Mouse (Mus musculus) embryo, embryonic 10 days (tissue): ENCODE measurements around the gene Mfsd10.
"Not testable (repeated sequence)": the region's sequence is repeated elsewhere in the genome, so short reads cannot be mapped to it uniquely, and the experiment has no call there.

Experiments used
- DNase-seq: peaks from one replicate; pipeline ENCODE4 v3.0.0-alpha.2; 2015; ENCODE audit warnings: low spot score

Gene Mfsd10

DNA sequence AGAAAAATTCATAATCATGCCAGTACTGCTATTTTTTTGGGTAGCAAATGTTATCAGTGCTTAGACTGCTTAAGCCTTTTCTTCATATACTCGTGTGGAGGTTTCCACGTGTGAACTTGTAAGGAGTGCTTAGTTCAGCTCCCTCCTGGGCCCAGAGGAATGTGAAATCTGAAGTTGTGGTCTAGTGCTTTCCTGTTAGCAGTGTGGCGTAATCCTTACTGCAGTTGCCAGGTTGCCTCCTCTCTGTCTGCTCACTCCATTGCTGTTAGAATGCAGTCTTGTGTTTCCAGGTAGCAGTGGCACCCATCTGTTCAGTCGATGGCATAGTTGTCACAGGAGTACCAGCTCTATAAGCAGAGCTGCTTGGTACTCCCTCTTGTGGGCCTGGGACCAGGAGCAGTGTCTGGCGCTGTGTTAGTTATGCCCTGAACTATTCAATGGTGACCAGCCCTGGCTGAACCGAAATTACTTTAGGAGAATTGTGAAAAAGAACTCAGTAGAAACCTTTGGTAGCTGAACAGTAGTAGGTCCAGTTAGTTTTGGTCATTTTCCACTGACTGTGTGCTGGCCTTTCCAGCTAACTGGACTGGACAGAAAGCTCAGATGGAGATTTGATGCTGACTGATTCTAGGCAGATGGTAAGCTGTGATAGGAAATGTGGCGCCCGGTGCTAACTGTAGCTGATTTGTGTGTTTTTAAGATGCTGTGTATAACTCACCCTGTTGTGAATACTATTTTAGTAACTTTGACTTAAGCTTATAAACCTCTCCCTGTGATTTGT is 29.7 kb downstream of the Mfsd10 start:
- no peak for DNase-seq

DNA sequence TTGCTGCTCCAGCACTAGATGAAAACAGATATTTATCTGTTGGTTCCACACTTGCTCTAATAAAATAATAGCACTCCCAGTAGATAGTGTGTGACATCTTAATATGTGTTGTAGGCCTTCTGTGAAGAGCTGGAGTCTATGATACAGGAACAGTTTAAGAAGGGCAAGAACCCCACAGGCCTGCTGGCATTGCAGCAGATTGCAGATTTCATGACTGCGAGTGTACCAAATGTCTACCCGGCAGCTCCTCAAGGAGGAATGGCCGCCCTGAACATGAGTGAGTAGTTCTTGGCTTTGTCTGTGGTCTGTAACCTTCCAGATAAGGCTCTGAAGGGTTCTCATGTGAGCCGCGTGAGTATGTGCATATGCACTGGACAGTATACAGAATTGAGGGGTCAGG is 32.4 kb downstream of the Mfsd10 start:
- DNase-seq, result no peak

- DNase-seq, result no peak
Measured at GRCm38 (mm10) chr5:34593202-34593727, 43.7 kb downstream of the Mfsd10 start.

DNA sequence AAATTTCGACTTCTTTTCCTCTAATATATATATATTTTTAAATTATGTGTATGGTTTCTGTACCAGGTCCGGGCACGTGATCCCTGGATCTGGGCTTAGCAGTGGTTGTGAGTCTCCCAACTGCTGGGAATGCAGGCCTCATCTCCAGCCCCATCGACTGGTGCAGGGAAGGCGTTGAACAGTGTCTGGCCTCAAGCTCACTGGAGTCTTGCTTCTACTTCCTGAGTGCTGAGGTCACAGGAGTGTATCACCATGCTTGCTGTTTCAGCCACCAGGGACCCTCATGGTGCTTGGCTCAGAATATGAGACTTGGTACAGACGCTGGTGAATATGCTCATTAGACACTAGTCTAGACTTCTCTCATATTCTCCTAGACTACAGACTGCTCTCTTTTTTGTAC is 44.3 kb downstream of the Mfsd10 start:
- DNase-seq, result no peak

DNA sequence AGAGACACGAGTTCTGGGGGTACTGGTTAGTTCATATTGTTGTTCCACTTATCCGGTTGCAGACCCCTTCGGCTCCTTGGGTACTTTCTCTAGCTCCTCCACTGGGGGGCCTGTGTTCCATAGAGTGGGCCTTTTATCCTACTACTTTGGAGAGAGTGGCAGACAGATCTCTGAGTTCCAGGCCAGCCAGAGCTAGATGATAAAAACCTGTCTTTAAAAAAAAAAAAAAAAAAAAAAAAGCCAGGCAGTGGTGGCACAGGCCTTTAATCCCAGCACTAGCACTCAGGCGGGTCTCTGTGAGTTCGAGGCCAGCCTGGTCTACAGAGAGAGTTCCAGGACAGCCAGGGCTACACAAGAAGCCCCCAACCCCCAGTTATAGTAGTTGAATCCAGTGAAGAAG is 44.8 kb downstream of the Mfsd10 start:
- not testable (repeated sequence) for DNase-seq

DNA sequence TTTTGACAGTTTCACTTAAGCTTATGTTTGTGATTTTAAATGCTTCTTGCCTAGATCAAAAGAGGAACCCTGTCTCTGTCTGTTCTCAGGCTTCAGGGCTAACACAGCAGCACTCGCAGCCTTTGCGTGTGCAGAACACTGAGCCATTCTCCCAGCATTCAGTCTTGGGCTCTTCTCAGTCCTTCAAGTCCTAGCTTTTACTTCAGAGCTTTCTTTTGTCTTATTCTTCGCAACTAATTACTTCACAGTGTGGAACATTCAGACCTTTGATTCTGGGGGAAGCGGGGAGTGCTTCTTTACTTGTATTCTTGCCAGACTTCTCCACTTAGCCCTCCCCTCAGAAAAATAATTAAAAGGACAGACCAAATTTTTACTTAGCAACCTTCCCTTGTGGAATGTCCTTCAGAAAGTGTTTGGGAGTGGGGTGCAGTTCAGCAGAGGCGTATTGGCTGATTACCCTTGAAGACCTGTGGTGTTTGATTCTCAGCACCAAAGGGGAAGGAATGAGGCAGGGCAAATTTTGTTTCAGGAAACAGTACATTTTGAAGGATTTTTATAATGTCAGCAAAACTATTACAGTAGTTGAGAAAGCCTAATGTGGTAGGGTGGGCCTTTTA is 45.5 kb downstream of the Mfsd10 start:
- no peak for DNase-seq

GRCm38 (mm10) chr5:34590702-34591101 is 46.3 kb downstream of the Mfsd10 start:
- DNase-seq, result no peak

DNA sequence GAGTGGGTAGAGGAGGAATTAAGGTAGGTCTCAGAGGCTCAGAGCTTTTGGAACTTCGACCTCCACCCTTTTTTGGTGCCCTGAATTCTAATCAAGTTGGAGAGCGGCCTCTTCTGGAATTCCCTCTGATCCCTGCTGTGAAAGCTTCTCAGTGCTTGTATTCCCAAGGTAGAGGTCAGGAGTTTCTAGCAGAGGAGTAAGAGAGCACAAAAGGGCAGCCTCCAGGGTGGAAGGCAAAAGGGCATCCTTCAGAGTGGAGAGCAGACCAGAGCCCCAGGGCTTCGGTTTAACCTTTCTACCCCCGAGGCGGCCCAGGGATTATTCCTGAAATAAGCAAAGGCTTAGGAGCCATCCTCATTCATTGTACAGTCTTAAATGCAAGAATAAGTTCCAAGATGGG is 47.0 kb downstream of the Mfsd10 start:
- DNase-seq, result peak; percentile 41

GRCm38 (mm10) chr5:34587881-34588280 is 49.1 kb downstream of the Mfsd10 start:
- no peak for DNase-seq

GRCm38 (mm10) chr5:34585216-34585615 is 51.8 kb downstream of the Mfsd10 start:
- no peak for DNase-seq
